Mouse (Mus musculus): ENCODE measurements at regions not wholly inside any gene's neighbourhood (a gene's known extent, or its start where the extent isn't known, plus 50 kb on each side); places are given as distances from the start of the nearest gene placed in this dataset.
A peak's percentile ranks its signal among the peaks of the same experiment; 100 is the strongest.
"Not testable (repeated sequence)": the region's sequence is repeated elsewhere in the genome, so short reads cannot be mapped to it uniquely, and the experiment has no call there.

DNA sequence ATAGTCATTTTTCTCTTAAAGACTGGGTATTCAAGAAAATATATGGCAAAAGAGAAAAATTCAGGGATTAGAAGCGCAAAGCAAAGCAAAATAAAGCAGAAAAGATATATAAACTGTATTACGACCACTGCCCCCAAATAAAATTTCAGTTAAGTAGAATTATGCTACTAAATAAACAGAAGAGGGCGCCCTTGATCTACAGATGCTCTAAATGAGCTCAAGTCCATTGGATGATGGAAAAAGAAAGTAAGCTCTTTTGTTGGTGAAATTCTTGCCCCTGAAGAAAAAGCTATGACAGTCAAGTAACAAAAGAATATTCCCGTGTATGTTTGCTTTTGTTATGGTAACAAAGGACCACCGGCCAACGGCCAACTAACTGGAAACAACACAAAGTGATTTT is 165.5 kb upstream of the Stk26 start:
- 31% methylated on average over 6 of the region's 6 CpGs for WGBS
- no peaks in the 10 kb centered on the region for H3K9me3 ChIP-seq (ENCODE audit: low read length)
- no peaks in the 10 kb centered on the region for H3K4me1 ChIP-seq (ENCODE audit: insufficient read depth, low read depth, low read length)
- DNase-seq (ENCODE audit: low spot score) (peak; percentile 84), ATAC-seq (no peak)
- H3K27ac ChIP-seq (ENCODE audit: low read length): no peak overlapping the region
- H3K4me2 ChIP-seq (replicated peaks; ENCODE audit: low read depth, low read length): no peak overlapping the region
- H3K27me3 ChIP-seq (replicated peaks; ENCODE audit: insufficient read depth, low read length): no peaks in the 10 kb centered on the region
- no peaks in the 10 kb centered on the region for H3K36me3 ChIP-seq (ENCODE audit: insufficient read depth, low read length)
- H3K9ac ChIP-seq (replicated peaks; ENCODE audit: low read depth): no peak overlapping the region
- no peak overlapping the region for H3K4me3 ChIP-seq (ENCODE audit: low read depth, low read length)
- TF ChIP-seq EP300 (IDR thresholded peaks at IDR 0.05) (no peak), CTCF (IDR thresholded peaks at IDR 0.05) (peak; percentile 65)

DNA sequence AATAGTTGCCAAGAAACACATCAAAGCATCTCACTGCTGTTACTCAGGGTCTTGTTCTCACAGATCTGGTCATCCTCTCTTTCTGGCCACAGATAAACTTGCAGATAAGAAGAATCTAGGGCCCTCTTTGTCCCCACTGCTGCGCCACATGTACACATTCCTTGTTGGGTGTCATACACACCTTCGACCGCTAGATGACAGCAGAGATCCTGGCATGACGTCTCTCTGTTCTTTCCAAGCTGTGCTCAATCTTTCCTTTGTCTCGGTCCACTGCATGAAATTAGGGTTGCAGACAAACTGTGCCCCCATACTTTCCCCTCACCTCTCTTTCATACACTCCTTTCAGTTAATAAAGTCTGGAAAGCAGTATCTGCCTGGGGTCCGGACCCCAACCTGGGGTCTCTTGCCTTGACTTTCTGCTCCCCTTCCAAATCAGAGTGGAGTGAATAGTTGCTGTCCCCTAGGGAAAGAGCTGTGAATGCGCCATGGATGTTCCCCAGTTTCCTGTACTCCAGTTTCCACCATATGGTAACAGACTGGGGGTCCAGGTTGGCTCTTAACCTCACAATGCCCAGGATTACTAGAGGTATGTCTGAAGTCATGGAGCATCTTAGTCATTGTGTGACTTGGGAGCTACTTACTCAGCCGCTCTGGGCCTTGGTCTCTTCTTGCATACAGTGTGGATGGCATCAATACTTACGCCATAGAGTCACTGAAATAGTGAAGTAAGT is 182.8 kb upstream of the Stk26 start:
- H3K4me2 ChIP-seq (replicated peaks; ENCODE audit: low read depth, low read length): no peak overlapping the region
- peak; percentile 32; the same call in 1 of the 2 replicates for ATAC-seq
- peak; percentile 96 for TF ChIP-seq CTCF (IDR thresholded peaks at IDR 0.05)
- TF ChIP-seq EP300 (IDR thresholded peaks at IDR 0.05): no peak

GRCm38 (mm10) chrX:50657180-50657834 is 183.5 kb upstream of the Stk26 start:
- H3K27ac ChIP-seq (ENCODE audit: low read length): no peak overlapping the region
- no peaks in the 10 kb centered on the region for H3K27me3 ChIP-seq (replicated peaks; ENCODE audit: insufficient read depth, low read length)
- DNase-seq (ENCODE audit: low spot score) (no peak), ATAC-seq (no peak)
- no peak overlapping the region for H3K4me3 ChIP-seq (ENCODE audit: low read depth, low read length)
- WGBS: 67% methylated on average over 6 of the region's 6 CpGs
- H3K4me2 ChIP-seq (replicated peaks; ENCODE audit: low read depth, low read length): no peak overlapping the region
- TF ChIP-seq CTCF (IDR thresholded peaks at IDR 0.05) (no peak), EP300 (IDR thresholded peaks at IDR 0.05) (no peak)
- no peaks in the 10 kb centered on the region for H3K4me1 ChIP-seq (ENCODE audit: insufficient read depth, low read depth, low read length)
- no peaks in the 10 kb centered on the region for H3K36me3 ChIP-seq (ENCODE audit: insufficient read depth, low read length)
- no peaks in the 10 kb centered on the region for H3K9me3 ChIP-seq (ENCODE audit: low read length)
- no peak overlapping the region for H3K9ac ChIP-seq (replicated peaks; ENCODE audit: low read depth)

More for the DNA sequence above, 182.8 kb upstream of the Stk26 start:
- H3K27me3 ChIP-seq (replicated peaks; ENCODE audit: insufficient read depth, low read length): no peaks in the 10 kb centered on the region
- H3K9me3 ChIP-seq (ENCODE audit: low read length): no peaks in the 10 kb centered on the region
- no peak overlapping the region for H3K27ac ChIP-seq (ENCODE audit: low read length)
- no peaks in the 10 kb centered on the region for H3K4me1 ChIP-seq (ENCODE audit: insufficient read depth, low read depth, low read length)
- WGBS: 28% methylated on average over 9 of the region's 9 CpGs
- peak; percentile 46 for DNase-seq (ENCODE audit: low spot score)
- no peak overlapping the region for H3K4me3 ChIP-seq (ENCODE audit: low read depth, low read length)
- H3K9ac ChIP-seq (replicated peaks; ENCODE audit: low read depth): no peak overlapping the region
- H3K36me3 ChIP-seq (ENCODE audit: insufficient read depth, low read length): no peaks in the 10 kb centered on the region

DNA sequence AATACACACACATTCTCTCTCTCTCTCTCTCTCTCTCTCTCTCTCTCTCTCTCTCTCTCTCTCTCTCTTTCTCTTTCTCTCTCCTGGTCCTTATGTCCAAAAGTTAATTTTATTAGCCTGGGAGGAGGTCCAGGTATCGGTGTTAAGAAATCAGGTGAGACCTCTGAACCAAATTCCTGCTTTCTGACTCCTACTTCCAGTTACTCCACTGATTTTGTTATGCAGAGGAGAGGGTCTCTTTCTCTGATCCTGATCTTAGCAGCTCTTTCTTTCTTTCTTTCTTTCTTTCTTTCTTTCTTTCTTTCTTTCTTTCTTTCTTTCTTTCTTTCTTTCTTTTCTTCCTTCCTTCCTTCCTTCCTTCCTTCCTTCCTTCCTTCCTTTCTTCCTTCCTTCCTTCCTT is 185.5 kb upstream of the Stk26 start:
- not testable (repeated sequence) for H3K4me3 ChIP-seq (ENCODE audit: low read depth, low read length); H3K4me1 ChIP-seq (ENCODE audit: insufficient read depth, low read depth, low read length); H3K36me3 ChIP-seq (ENCODE audit: insufficient read depth, low read length); H3K4me2 ChIP-seq (replicated peaks; ENCODE audit: low read depth, low read length); H3K9ac ChIP-seq (replicated peaks; ENCODE audit: low read depth); H3K27me3 ChIP-seq (replicated peaks; ENCODE audit: insufficient read depth, low read length); H3K9me3 ChIP-seq (ENCODE audit: low read length); ATAC-seq; DNase-seq (ENCODE audit: low spot score); H3K27ac ChIP-seq (ENCODE audit: low read length)
- WGBS: 100% methylated on average over 1 of the region's 1 CpGs

DNA sequence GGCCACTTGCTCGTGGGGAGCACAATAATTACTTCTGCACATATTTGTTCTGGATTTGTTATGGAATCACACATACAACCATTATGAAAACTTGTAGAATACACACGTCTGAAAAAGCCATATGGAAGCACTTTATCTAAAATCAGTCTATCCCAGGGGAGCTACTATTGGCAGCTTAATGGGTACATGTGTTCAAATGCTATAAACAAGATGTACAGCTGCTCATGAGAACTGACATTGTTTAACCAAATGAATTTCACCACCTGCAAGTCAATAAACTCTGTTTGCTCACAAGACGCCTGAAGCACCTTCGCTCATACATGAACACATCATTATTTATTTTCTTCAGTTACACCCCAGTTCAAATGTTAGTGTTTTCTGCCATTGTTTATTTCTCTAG is 199.5 kb upstream of the Stk26 start:
- no peak for ATAC-seq
- WGBS: 31% methylated on average over 4 of the region's 4 CpGs

GRCm38 (mm10) chrX:50635634-50636033 is 205.2 kb upstream of the Stk26 start:
- 29% methylated on average over 4 of the region's 6 CpGs for WGBS
- H3K4me1 ChIP-seq (ENCODE audit: insufficient read depth, low read depth, low read length): no peaks in the 10 kb centered on the region
- peak; percentile 44 for DNase-seq (ENCODE audit: low spot score)

More for the DNA sequence above, 199.5 kb upstream of the Stk26 start:
- Histone ChIP-seq H3K27me3 (replicated peaks; ENCODE audit: insufficient read depth, low read length) (no peaks in the 10 kb centered on the region), H3K27ac (ENCODE audit: low read length) (no peak overlapping the region), H3K4me1 (ENCODE audit: insufficient read depth, low read depth, low read length) (no peaks in the 10 kb centered on the region), H3K4me3 (ENCODE audit: low read depth, low read length) (no peak overlapping the region), H3K36me3 (ENCODE audit: insufficient read depth, low read length) (no peaks in the 10 kb centered on the region), H3K9me3 (ENCODE audit: low read length) (no peaks in the 10 kb centered on the region), H3K9ac (replicated peaks; ENCODE audit: low read depth) (no peak overlapping the region), H3K4me2 (replicated peaks; ENCODE audit: low read depth, low read length) (no peak overlapping the region)
- no peak for TF ChIP-seq EP300 (IDR thresholded peaks at IDR 0.05)
- no peak for TF ChIP-seq CTCF (IDR thresholded peaks at IDR 0.05)
- no peak for DNase-seq (ENCODE audit: low spot score)

More at GRCm38 (mm10) chrX:50635634-50636033, 205.2 kb upstream of the Stk26 start:
- Histone ChIP-seq H3K27ac (ENCODE audit: low read length) (peak overlapping the region; percentile 75), H3K4me2 (replicated peaks; ENCODE audit: low read depth, low read length) (peak overlapping the region; percentile 48), H3K9me3 (ENCODE audit: low read length) (no peaks in the 10 kb centered on the region), H3K36me3 (ENCODE audit: insufficient read depth, low read length) (no peaks in the 10 kb centered on the region), H3K4me3 (ENCODE audit: low read depth, low read length) (peak overlapping the region; percentile 50), H3K9ac (replicated peaks; ENCODE audit: low read depth) (no peak overlapping the region), H3K27me3 (replicated peaks; ENCODE audit: insufficient read depth, low read length) (no peaks in the 10 kb centered on the region)
- ATAC-seq: peak; percentile 55
- TF ChIP-seq EP300 (IDR thresholded peaks at IDR 0.05) (no peak), CTCF (IDR thresholded peaks at IDR 0.05) (no peak)
